Mouse (Mus musculus): ENCODE data around the gene Stard10.

The Stard10 gene

GRCm38 (mm10) chr7:101317014-101317413 is at the start of gene Stard10:
TSS of gene Stard10 (plus strand) at chr7:101317086.
- DNase-seq (ENCODE audit: low read depth) = peak; percentile 77

GRCm38 (mm10) chr7:101267457-101268259 is 49.2 kb upstream of the Stard10 start:
- peak; percentile 26 for DNase-seq (ENCODE audit: low read depth)

- peak; percentile 50 for DNase-seq (ENCODE audit: low read depth)
These were observed 45.3 kb upstream of the Stard10 start for GRCm38 (mm10) chr7:101271602-101272001.

- DNase-seq (ENCODE audit: low read depth) = no peak
These were observed 44.3 kb upstream of the Stard10 start for GRCm38 (mm10) chr7:101272466-101273160.

- DNase-seq (ENCODE audit: low read depth) = no peak
These were observed 34.2 kb upstream of the Stard10 start for GRCm38 (mm10) chr7:101282721-101283120.

- DNase-seq (ENCODE audit: low read depth) = no peak
These were observed 32.4 kb upstream of the Stard10 start for GRCm38 (mm10) chr7:101284504-101284903.

GRCm38 (mm10) chr7:101286891-101287290 is 30.0 kb upstream of the Stard10 start:
- DNase-seq (ENCODE audit: low read depth) = no peak

GRCm38 (mm10) chr7:101287820-101288219 is 29.1 kb upstream of the Stard10 start:
- DNase-seq (ENCODE audit: low read depth) = no peak

- peak; percentile 65 for DNase-seq (ENCODE audit: low read depth)
These were observed 28.4 kb upstream of the Stard10 start for GRCm38 (mm10) chr7:101288436-101288835.

GRCm38 (mm10) chr7:101290401-101290800 is 26.5 kb upstream of the Stard10 start:
- DNase-seq (ENCODE audit: low read depth) = no peak

- DNase-seq (ENCODE audit: low read depth) = no peak
These were observed 25.7 kb upstream of the Stard10 start for GRCm38 (mm10) chr7:101291211-101291610.

GRCm38 (mm10) chr7:101291641-101292040 is 25.2 kb upstream of the Stard10 start:
- no peak for DNase-seq (ENCODE audit: low read depth)

GRCm38 (mm10) chr7:101292086-101292485 is 24.8 kb upstream of the Stard10 start:
- no peak for DNase-seq (ENCODE audit: low read depth)

GRCm38 (mm10) chr7:101292696-101293095 is 24.2 kb upstream of the Stard10 start:
- no peak for DNase-seq (ENCODE audit: low read depth)

- no peak for DNase-seq (ENCODE audit: low read depth)
These were observed 23.7 kb upstream of the Stard10 start for GRCm38 (mm10) chr7:101293138-101293537.

- DNase-seq (ENCODE audit: low read depth) = no peak
These were observed 23.3 kb upstream of the Stard10 start for GRCm38 (mm10) chr7:101293611-101294010.

GRCm38 (mm10) chr7:101295438-101295837 is 21.4 kb upstream of the Stard10 start:
- no peak for DNase-seq (ENCODE audit: low read depth)

GRCm38 (mm10) chr7:101296252-101297022 is 20.4 kb upstream of the Stard10 start:
- no peak for DNase-seq (ENCODE audit: low read depth)

- DNase-seq (ENCODE audit: low read depth) = no peak
These were observed 19.9 kb upstream of the Stard10 start for GRCm38 (mm10) chr7:101297023-101297405.

GRCm38 (mm10) chr7:101298375-101298774 is 18.5 kb upstream of the Stard10 start:
- DNase-seq (ENCODE audit: low read depth) = no peak

GRCm38 (mm10) chr7:101301361-101301880 is 15.5 kb upstream of the Stard10 start:
- peak; percentile 75 for DNase-seq (ENCODE audit: low read depth)

- peak; percentile 92 for DNase-seq (ENCODE audit: low read depth)
These were observed 14.9 kb upstream of the Stard10 start, which contains the start of gene Atg16l2 for GRCm38 (mm10) chr7:101301881-101302456. TSS of gene Atg16l2 (minus strand) at chr7:101302251.

Data from 416B (cell line).